Mouse (Mus musculus) lung, postnatal 0 days (tissue): ENCODE data around the gene Cfap161.
A peak's percentile ranks its signal among the peaks of the same experiment; 100 is the strongest.

Experiments used
- CTCF ChIP-seq: IDR thresholded peaks from 2 replicates; pipeline ENCODE4 v1.5.1; 2016; ENCODE audit warnings: antibody characterized with exemption, mild to moderate bottlenecking
- EP300 ChIP-seq: IDR thresholded peaks from 2 replicates; pipeline ENCODE4 v1.6.1; 2016; ENCODE audit warnings: antibody characterized with exemption, mild to moderate bottlenecking, control low read depth

GRCm38 (mm10) chr7:83798004-83798403 is 3.3 kb upstream of the Cfap161 start:
- TF ChIP-seq CTCF (no peak), EP300 (0 out of 2 replicates have a peak, but pooled peaks have one; percentile 22)
